Mouse (Mus musculus) left cerebral cortex, adult 18-20 months (tissue): ENCODE measurements around the gene Parg. TPM values are rescaled to one million over a fixed set of nuclear protein-coding genes. Genes with fewer than 3 reads are reported as not detected.

Experiments
- DNase-seq, 2 experiments: peaks; one replicate each; pipeline ENCODE4 v3.0.0; 2021 to 2022; ENCODE audit warnings: low spot score in 2 of 2, mixed read lengths in 1 of 2
- long read RNA-seq, 2 experiments: library from polyadenylated mRNA; stranded (forward); transcript quantifications; one replicate each; pipeline ENCODE4 v2.0.0; 2021
- total RNA-seq, 2 experiments: library from RNA; stranded (reverse); gene quantifications; 2 replicates each; pipeline ENCODE4 v1.2.3; 2021

Parg gene
- total RNA-seq: 10 to 100 TPM; 37.4 to 44.3 TPM
- long read RNA-seq, experiment 1, full-length matches to known transcripts: 34 of 45 reads
- long read RNA-seq, experiment 1, partial matches to known transcripts: 4 of 45 reads
- long read RNA-seq, experiment 1, other reads (novel, unspliced or antisense): 7 of 45 reads
- long read RNA-seq, experiment 2, full-length matches to known transcripts: 33 of 45 reads
- long read RNA-seq, experiment 2, partial matches to known transcripts: 8 of 45 reads
- long read RNA-seq, experiment 2, other reads (novel, unspliced or antisense): 4 of 45 reads

DNA sequence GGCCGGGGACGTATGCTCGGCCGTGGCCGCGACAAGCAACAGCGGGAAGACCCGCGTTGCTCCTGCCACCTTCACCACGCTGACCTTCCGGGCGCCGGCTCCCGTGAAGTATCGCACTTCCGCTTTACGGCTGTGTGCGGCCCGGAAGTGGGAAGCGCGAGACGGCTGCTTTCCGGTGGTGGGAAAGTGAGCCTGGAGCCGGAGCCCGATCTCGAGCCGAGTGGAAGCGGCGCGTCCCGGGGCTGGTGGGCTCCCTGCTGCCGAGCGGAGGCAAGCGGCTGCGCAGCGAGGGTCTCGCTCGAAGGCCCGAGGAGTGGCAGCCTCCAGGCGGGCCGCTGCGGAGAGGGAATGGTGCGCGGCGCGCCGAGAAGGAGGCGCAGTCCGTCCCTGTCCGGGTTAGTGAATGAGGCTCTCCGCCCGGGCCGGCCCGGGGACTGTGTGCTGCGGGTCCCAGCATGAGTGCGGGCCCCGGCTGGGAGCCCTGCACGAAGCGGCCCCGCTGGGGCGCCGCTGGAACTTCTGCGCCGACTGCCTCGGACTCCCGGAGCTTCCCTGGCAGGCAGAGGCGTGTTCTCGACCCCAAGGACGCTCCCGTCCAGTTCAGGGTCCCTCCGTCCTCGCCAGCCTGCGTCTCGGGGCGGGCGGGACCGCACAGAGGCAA is at the start of gene Parg, which contains the start of gene Timm23:
Gene Parg (plus strand): TSS at position 159 of the 661 bp plus-strand sequence.
Gene Timm23 (minus strand): TSS at position 108 of the 661 bp plus-strand sequence.
- peak; percentile 90 to 92 for DNase-seq

DNA sequence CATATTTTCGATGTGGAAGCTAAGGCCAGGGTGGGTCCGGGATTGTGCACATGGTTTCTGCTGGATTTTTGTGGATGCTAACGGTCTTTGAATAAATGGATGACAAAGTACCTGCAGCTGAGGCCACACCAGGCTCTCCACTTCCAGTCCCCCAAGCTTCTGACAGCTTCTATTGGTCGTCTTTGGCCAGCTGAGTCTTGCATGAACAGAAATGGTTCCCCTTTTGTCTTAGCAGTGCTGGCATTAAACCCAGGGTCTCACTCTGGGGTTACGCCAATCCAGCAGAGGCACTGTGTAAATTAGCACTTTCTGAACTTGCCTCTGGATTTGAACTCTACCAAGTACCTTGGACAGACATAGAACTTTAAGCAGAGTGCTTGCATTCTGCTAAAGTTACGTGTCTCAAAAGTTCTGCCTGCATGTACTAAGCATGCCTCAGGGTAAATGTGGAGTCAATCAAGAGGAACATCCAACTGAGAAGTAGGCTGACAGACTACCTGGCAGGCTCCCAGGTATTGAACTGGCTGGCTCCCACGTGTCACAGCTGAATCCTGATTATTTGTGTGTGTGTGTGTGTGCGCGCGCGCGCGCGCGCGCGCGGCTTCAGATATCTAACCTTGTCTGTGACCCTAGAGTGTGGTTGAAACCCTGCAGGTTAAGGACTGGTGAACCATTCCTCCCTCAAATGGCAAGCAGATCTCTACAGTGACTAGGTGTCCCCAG is 49.3 kb upstream of the Parg start:
- no peak for DNase-seq

DNA sequence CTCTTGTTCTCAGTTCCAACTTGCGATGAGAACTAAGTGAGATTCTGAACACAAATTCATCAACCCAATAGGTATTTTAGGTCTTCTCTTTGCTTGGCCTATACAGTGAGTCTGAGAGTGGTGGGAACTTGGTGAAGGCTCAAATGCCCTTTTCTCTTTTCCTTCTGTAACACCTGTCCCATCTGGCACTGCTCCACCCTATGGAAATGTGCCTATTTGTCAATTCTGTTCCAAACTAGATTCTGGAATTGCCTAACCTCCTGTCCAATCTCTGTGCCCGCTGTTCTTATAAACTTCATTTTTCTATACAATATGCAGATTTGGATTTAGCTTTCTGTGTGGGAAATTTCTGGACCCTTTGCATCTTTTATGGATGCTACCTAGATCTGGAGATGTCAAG is 48.6 kb upstream of the Parg start:
- no peak for DNase-seq

DNA sequence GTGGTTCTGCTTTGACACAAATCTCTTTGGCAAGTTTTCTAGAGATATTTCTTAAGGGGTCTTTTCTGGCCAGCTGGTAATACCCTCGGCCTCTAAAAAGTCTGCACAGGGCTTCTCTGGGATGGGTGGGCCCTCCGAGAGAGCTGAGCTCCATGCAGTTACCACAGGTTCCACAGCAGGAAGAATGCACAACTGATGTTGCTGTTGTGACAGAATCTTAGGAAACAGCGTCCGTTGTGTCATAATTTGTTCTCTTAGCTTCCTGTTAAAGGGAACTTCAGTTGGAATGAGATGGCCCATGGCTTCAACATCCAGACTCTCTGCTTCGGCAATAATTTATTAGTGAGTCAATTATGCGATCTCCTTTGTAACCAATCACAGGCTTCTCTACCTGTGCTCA is 47.0 kb upstream of the Parg start:
- no peak for DNase-seq

DNA sequence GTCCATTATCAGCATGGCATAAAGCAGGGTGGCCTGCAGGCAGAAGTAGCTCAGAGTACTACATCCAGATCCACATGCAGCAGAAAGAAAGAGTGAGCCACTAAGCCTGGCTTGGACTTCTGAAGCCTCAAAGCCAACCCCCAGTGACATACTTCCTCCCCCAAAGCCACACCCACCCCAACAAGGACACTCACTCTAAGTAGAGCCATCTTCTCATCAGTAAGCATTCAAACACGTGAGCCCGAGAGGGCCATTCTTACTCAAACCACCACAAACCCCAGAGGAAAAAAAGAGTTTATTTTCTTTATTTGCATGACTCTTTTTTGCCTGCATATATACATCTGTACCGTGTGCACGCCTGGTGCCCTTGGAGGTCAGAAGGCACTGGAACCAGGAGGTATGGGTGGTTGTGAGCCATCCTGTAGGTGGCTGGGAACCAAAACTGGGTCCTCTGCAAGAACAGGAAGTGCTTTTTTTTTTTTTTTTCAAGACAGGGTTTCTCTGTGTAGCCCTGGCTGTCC is 42.5 kb upstream of the Parg start:
- no peak for DNase-seq

DNA sequence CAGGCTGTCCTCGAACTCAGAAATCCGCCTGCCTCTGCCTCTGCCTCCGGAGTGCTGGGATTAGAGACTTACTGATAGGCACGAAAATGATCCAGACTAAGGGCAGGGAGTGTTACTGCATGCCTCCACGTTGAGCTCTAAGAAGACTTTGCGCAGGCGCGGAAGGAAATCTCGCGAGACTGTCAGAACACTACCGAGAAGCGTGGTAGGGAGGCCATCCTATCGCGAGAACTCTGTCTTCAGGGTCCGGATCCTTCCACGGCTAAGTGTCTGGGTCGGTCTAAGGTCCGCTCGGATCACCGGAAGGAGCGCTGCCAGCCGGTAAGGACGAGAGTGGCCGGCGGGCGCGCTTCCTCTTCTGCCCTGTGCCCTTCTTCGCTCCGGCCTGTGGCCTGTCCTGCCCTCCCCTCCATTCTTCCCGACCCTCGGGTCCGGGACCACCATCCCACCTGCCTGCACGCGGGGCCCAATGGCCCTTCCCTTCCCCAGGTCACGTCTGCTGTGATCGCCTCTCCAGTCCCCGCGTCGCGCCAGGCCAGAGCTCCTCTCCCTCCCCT is 42.0 kb upstream of the Parg start, which contains the start of gene Ncoa4:
Gene Ncoa4 (plus strand): TSS at position 176 of the 557 bp plus-strand sequence.
- DNase-seq: peak; percentile 98

DNA sequence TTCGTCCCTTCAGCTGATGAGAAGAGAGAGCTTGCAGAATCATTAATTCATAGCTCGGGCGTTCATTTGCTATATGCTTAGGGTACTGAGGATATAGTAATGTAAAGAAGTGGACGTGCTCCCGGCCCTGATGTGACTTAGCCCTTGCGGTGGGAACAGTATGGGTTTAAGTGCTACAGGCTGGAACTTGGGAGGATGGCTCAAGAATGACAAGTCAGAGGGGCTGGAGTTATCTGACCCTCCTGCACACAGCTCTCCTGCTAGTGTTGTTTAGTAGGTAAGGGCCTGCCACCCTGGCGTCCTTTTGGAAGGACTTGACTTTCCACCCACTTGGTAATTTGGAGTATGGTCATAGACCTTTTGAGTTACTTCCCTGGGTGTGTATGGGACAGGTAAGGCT is 41.2 kb upstream of the Parg start:
- no peak for DNase-seq

DNA sequence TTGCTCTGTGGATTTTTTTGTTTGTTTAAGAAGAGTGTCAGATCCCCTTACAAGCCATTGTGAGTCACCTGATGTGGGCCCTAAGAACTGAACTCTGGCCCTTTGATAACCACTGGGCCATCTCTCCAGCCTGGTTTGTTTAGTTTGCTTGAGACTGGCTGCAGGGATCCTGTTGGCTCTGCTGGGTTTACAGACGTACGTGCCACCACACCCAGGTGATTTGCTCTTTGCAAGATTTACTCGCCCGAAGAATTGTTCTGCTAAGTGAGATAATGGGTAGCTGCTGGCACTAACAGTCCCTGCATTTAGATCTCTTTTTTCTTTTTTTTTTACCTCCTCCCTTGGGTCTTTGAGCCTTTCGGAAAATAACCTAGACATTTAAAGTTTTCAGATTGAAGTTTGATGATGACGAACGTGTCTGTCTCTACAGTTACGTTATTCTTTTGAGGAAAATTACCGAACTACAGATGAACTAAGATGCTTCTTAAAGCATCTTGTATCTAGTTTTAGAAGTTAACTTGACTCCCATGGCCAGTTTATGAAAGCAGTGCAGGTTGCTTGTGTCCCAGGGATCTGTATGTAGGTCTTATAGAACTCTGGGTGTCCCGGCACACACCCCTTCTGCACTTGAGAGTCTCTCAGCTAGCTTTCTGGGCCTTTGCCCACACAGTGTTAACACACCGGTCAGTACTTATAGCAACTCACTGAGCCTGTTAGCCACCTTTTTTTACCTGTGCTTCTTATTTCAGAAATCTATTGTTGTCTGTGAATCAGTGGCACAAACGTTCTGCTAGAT is 40.5 kb upstream of the Parg start:
- no peak for DNase-seq

DNA sequence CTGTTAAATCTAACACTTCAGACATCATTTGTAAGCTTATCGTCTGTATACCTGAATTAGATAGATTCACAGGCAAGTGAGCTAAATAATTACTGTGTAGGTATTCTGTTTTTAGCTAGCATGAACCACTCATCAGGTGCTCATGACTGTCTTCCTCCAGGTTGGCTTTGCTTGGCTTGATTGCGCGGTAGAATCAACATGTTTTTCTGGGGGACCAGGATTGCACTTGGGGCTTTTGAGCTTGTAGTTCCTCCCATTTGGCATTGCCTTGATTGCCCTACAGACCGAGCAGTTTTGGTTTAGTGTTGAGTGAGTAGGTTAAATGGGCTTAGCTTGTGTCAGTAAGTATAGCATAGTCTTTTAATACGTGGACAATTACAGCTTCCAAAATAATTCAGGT is 39.5 kb upstream of the Parg start:
- DNase-seq: no peak

DNA sequence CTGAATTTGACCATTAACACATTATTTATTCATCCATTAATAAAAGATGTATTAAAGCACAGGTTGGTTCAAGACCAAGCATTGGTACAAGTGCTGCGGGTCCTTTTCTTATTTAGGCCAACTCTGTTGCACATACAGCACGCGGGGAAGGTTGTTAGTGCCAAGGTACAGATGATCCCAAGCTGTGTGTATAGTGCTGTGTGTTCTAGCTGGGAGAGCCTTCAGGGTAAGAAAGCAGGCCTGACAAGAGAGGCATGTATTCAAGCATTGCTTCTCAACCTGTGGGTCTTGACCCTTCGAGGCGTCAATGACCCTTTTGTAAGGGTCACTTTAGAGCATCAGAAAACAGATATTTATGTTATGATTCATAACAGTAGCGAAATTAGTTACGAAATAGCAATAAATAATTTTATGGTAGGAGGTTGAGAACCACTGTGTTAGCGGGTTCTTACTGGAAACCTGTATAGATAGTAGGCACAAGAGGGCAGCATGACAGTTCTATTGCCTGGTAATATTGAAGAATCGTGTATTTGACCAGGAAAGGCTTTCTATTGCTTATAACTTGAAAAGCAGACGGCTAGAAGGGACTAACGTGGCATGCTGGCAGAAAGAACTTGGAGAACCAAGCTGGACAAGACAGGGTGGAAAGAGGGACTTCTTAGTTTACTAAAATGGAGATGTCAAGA is 38.4 kb upstream of the Parg start:
- DNase-seq: no peak

DNA sequence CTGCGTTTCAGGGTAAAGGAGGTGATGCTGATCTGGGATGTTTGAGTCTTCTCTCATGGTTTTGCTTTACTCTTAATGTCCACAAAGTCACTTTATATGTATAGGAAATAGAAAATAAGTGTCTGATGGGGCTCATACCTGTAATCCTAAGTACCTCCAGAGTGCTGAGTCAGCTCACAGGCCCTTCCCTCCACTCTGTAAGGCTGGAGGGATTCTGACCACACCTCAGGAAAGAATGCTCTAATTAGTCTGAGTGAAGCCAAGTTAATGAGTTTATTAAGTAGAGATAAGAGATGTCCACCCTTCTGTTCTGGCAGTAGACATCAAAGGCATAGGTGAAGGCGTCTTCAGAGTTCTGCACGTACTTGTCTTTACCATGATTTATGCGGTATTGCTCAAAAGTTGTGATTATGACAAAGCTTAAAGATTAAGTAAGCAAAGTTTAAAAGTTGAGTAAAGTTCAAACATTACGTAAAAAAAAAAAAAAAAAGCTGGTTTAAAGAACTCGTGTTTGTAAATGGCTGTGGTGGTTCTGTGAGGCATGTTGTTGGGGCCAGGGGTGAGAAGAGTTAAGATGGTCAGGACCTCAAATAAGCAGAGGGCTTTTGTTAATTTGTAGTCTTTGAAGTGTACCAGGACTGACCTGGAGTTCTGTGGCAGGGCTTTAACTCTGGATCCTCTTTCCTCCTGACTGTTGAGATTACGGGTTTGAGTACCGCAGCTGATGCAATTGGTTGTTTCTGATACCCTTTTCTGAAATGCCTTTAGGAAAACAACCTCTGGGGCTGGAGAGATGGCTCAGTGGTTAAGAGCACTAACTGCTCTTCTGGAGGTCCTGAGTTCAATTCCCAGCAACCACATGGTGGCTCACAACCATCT is 37.3 kb upstream of the Parg start:
- no peak for DNase-seq

DNA sequence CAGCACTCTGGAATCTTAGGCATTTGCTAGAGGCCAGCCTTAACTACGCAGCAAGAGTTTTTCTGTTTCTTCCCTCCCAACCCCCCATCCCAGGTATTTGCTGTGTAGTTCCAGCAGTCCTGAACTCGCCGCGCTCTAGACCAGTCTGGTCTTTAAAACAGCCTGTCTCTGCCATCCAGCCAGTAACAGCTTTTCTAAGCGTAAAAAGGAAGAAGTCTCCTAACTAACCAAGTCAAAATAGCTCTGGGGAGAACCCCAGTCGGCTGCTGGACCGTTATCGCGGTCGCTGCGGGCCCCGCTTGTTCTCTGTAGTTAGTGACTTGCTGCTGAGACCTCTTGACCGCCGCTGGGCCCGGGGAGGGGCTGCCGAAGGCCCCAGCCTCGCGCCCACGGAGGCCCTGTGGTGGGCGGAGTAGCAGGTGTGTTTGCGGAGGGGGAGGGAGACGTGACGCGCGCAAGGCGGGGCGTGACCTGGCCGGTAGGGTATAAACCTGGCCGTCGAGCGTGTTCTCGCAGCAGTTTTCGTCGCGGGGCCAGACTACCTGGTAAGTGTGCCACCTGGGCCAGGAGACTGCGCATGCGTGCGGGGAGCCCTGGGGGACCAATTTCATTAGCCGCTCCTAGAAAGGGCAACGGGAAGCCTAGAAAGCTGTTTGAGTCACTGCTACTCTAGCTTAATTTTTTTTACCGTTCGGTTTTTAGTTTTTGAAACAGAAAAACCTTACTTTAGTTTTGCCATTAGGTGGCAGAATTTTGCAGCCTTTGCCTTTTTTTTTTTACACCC is 36.3 kb upstream of the Parg start:
- DNase-seq: peak; percentile 20 to 34

DNA sequence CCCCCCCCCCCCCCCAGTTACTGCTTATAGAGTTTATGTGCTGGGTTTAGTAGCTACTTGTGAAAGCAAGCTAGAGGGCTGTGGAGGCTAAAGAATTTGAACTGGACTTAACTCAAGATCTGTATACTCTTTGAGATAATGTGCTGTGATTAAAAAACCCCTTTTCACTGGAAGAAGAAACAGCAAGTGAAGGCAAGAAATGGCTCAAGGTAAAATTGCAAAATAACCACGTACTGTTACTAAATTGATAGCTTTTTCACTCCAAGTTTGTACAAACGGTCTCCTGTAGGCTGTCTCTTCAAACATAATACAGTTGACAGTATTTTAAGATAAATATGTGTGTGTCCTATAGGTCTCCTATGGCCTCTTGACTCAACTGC is 35.7 kb upstream of the Parg start:
- no peak for DNase-seq

DNA sequence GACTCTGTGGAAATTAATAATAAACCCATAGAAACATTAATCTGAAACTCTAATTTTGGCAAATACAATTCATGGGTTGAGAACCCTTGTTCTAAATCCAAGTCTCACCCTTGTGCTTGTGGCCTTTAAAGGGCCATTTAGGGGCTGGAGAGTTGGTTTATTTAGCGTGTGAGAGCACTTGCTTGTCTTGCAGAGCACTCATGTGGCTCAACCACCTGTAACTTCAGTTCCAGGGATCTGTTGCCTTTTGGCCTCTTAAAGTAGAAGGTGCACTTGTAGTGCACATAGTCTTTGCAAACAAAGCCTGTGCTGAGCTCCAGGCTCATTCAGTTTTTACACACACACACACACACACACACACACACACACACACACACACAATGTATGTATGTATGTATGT is 34.9 kb upstream of the Parg start:
- DNase-seq: no peak

DNA sequence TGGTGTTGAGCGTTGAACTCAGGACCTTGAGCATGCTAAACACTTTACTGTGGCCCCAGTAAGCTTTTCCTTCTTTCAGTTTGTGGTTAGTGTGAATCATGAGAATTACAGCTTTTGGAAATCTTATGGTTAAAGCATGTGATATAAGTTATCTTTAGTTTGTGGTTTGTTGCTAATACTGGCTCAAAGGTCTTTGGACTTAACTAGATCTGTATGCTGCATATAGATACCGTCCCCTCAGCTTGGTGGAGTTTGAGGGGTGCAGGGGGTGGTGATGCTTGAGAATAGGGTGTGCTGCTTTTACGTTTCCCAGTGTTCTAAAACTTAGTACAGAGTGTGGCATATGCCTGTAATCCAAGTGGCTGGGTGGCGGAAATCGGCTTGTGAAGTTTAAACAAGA is 34.4 kb upstream of the Parg start:
- no peak for DNase-seq

DNA sequence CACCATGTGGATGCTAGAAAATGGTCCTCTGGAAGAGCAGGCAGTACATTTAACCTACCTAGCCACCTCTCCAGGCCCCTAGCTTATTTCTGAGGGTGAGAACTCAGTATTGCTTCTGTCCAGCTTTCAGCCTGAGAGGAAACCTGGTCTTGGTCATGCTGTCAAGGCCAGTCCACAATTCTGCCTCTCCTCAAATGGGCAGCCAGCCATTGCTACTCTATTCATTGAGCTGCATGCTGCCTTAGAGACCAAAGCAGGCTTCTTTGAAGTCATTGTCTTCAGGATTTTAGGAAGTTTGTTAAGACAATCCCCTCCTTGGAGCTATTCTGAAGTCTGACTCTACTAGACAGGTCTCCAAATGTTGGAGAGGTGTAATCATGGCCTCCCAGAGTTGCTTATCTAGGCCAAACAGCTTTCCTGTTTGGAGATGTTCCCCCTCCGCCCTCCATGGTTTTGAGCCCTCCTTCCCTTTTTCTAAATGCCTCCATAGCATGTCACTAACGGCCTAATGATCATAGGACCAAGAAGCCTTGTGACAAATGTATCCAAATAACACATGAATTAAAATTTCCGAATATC is 33.0 kb upstream of the Parg start:
- no peak for DNase-seq

DNA sequence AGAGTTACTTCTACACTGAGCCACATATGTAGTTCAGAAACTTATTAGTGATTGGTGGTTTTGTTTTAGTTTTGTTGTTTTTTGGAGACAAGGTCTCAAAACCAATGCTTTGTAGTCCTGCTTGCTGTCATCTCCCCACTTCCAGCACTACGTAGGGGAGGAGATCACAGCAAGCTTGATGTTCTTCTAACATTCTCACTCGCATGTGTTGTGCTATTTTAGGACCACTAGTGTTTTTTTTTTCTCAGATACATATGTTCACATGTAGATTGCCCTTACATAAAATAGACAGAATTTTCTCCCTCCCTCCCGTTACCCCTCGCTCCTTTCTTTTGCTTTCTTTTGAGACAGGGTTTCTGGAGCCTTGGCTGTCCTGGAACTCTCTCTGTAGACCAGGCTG is 31.6 kb upstream of the Parg start:
- no peak for DNase-seq

DNA sequence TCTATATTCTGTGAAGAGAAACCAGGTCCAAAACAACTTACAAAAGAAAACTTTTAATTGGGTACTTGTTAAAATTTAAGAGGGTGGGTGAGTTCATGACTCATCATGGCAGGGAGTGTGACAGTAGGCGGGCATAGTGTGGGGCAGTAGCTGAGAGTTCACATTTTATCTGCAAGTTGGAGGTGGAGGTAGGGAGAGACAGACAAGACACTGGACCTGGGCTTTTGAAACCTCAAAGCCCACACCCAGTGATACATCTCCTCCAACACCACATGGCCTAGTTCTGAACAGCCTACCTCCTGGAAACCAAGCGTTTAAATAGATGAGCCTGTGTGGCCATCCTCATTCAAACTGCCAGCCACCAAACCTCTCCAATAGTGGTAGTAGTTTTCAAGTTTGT is 26.4 kb upstream of the Parg start:
- peak in 1 of 2 experiments; percentile 14 for DNase-seq
